Mouse (Mus musculus): Measurements from ENCODE around the gene Tia1. TPM values are rescaled to one million over a fixed set of nuclear protein-coding genes. Genes with fewer than 3 reads are reported as not detected.

Tia1 gene
- total RNA-seq, 4 experiments from 2014 or later: 14.2 to 21.7 (median 17.5) TPM

DNA sequence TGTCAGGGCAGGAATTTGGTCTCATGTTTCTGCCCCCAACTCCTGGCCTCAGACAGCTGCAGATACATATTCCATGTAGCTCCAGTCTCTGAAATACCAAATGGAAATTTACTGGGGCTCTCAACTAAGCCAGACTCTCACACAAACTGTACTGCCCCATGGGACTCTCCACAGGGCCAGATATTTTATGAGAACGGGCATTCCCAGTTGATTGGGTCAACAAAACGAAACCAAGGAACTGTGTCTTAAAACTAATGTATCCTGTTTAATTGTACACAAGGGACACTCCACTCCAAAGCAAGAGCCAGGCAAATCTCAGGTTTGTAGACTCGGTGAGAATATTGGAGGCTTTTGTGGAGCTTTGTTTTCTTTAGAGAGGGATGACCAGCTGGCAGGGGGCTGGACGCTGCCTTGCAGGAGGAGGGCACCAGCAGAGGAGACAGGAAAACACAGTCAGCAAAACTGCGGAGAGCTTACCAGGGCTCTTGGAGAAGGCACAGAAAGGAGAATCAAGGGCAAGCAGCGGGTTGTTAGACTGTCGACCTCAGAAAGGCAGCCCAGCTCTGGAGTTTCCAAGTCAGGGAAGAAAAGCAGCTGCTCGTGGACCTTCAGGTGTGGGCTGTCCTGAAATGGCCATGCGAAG, 76.3 kb downstream of the Tia1 start:
- DNase-seq (ENCODE audit: low spot score in 2 of 2): peak; percentile 44 to 53

DNA sequence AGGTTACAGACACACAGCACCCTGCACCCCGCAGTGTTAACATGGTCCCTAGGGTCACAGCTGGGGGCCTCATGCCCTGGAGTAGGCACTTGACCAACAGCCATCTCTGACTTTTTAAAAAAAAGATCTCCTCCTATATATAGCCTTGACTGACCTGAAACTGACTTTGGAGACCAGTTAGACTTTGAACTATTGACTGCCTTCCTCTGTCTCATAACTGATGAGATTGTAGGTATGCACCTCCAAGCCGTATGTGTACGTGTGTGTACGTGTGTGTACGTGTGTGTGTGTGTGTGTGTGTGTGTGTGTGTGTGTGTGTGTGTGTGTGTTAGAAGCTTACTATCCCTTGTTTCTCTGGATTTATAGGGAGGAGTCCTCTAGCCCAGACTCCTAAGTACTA, 77.9 kb downstream of the Tia1 start:
- no peak for DNase-seq (ENCODE audit: low spot score in 2 of 2)

Other genes starting within 250 kb of the Tia1 start
- gene Tgfa, start 209.0 kb upstream of the Tia1 start, total RNA-seq (2022): under 1 TPM; 0.10 to 0.27 (median 0.13) TPM
- 10 to 100 TPM; 12.1 to 14.0 (median 12.9) TPM for gene Fam136a, start 38.6 kb upstream of the Tia1 start, total RNA-seq (2022)
- 10 to 100 TPM; 31.3 to 36.1 (median 31.9) TPM for gene Snrpg, start 32.9 kb upstream of the Tia1 start, total RNA-seq (2022)
- 10 to 100 TPM; 49.7 to 60.0 (median 57.0) TPM for gene Pcyox1, start 7.1 kb upstream of the Tia1 start, total RNA-seq (2022)
- 1 to 10 TPM in 1 of 4 experiments, not detected in 3; 1.3 TPM for gene Gm44790, start 22.4 kb downstream of the Tia1 start, total RNA-seq (2022)
- gene C87436, start 34.2 kb downstream of the Tia1 start, total RNA-seq (2022): 1 to 10 TPM; 6.1 to 9.2 (median 7.7) TPM
- gene Pcbp1, start 122.1 kb downstream of the Tia1 start, total RNA-seq (2022): 100 to 1,000 TPM; 114 to 149 (median 126) TPM
- not detected for gene Asprv1, start 223.9 kb downstream of the Tia1 start, total RNA-seq (2022)

All from gastrocnemius, adult 8-10 months (tissue).